Mouse (Mus musculus): ENCODE data around the gene Afm.

- TF ChIP-seq POLR2A (IDR thresholded peaks at IDR 0.05; ENCODE audit: control insufficient read depth, low read depth, low read length): no peak
- TF ChIP-seq CTCF (IDR thresholded peaks at IDR 0.05; ENCODE audit: control insufficient read depth, insufficient read depth, insufficient replicate concordance, low read depth, low read length): no peak
Measured at GRCm38 (mm10) chr5:90492440-90492839, 26.3 kb upstream of the Afm start.

All from testis, adult 2 months (tissue).